Mouse (Mus musculus) layer of hippocampus, postnatal 14 days (tissue): ENCODE data around the gene Cers2. TPM values are rescaled to one million over a fixed set of nuclear protein-coding genes. Genes with fewer than 3 reads are reported as not detected.

Source experiments
- DNase-seq, 2 experiments: peaks; one replicate each; pipeline ENCODE4 v3.0.0; 2021 to 2022; ENCODE audit warnings: low spot score in 2 of 2, mixed read lengths in 1 of 2
- total RNA-seq, 2 experiments: library from RNA; stranded (reverse); gene quantifications; 2 replicates each; pipeline ENCODE4 v1.2.3; 2021

Cers2 gene
- total RNA-seq, 2 experiments from 2014 or later = 60.8 to 62.0 TPM

GRCm38 (mm10) chr3:95287541-95287940, 27.1 kb upstream of the Cers2 start:
- DNase-seq = no peak

- no peak for DNase-seq
Measured at GRCm38 (mm10) chr3:95289419-95289818, 25.2 kb upstream of the Cers2 start.

GRCm38 (mm10) chr3:95290156-95290555, 24.4 kb upstream of the Cers2 start:
- DNase-seq = no peak

- DNase-seq = no peak
Measured at GRCm38 (mm10) chr3:95291041-95291440, 23.6 kb upstream of the Cers2 start.

GRCm38 (mm10) chr3:95292899-95293298, 21.7 kb upstream of the Cers2 start:
- no peak for DNase-seq

- no peak for DNase-seq
Measured at GRCm38 (mm10) chr3:95293537-95293936, 21.1 kb upstream of the Cers2 start.

- no peak for DNase-seq
Measured at GRCm38 (mm10) chr3:95294316-95294715, 20.3 kb upstream of the Cers2 start.

GRCm38 (mm10) chr3:95294718-95295117, 19.9 kb upstream of the Cers2 start:
- DNase-seq = no peak

- DNase-seq = no peak
Measured at GRCm38 (mm10) chr3:95295321-95296102, 19.1 kb upstream of the Cers2 start.

- no peak for DNase-seq
Measured at GRCm38 (mm10) chr3:95296103-95296469, 18.5 kb upstream of the Cers2 start.

GRCm38 (mm10) chr3:95298018-95298417, 16.6 kb upstream of the Cers2 start:
- DNase-seq = no peak

GRCm38 (mm10) chr3:95301204-95301796, 13.3 kb upstream of the Cers2 start:
- DNase-seq = no peak

GRCm38 (mm10) chr3:95306244-95306643, 8.3 kb upstream of the Cers2 start:
- DNase-seq = no peak

- DNase-seq = no peak
Measured at GRCm38 (mm10) chr3:95307100-95307499, 7.5 kb upstream of the Cers2 start, which contains the start of gene Anxa9. TSS of gene Anxa9 (minus strand) at chr3:95307176.

GRCm38 (mm10) chr3:95310496-95310895, 4.1 kb upstream of the Cers2 start:
- no peak for DNase-seq

GRCm38 (mm10) chr3:95310968-95311882, 3.4 kb upstream of the Cers2 start:
- DNase-seq = peak; percentile 42 to 67

- DNase-seq = no peak
Measured at GRCm38 (mm10) chr3:95312623-95313022, 2.0 kb upstream of the Cers2 start.

- DNase-seq = no peak
Measured at GRCm38 (mm10) chr3:95313476-95313875, 1.1 kb upstream of the Cers2 start.

- DNase-seq = no peak
Measured at GRCm38 (mm10) chr3:95314075-95314474, 516 bp upstream of the Cers2 start.

GRCm38 (mm10) chr3:95315094-95315843, 678 bp downstream of the Cers2 start:
- peak; percentile 73 to 77 for DNase-seq
